Mouse (Mus musculus): ENCODE results near the gene Rtl10.
"Not testable (repeated sequence)": the region's sequence is repeated elsewhere in the genome, so short reads cannot be mapped to it uniquely, and the experiment has no call there.

Rtl10 gene

GRCm38 (mm10) chr16:18483839-18484238 is 14.9 kb upstream of the Rtl10 start:
- CTCF ChIA-PET, result no interaction called here

GRCm38 (mm10) chr16:18484386-18484785 is 14.3 kb upstream of the Rtl10 start:
- CTCF ChIA-PET, result no interaction called here

GRCm38 (mm10) chr16:18484794-18485435 is 13.8 kb upstream of the Rtl10 start:
- CTCF ChIA-PET, result no interaction called here

- CTCF ChIA-PET, result no interaction called here
Observed at GRCm38 (mm10) chr16:18486126-18486525, 12.6 kb upstream of the Rtl10 start.

GRCm38 (mm10) chr16:18490281-18490680 is 8.4 kb upstream of the Rtl10 start:
- CTCF ChIA-PET, result interaction anchor here (0.6 kb wide), 1 partner anchor 815 kb away, joined by 7 read pairs; no protein-coding TSS in a partner anchor

- CTCF ChIA-PET, result interaction anchor here (0.6 kb wide), 1 partner anchor 814 kb away, joined by 7 read pairs; no protein-coding TSS in a partner anchor
Observed at GRCm38 (mm10) chr16:18490894-18491293, 7.8 kb upstream of the Rtl10 start.

GRCm38 (mm10) chr16:18497865-18498515 is 711 bp upstream of the Rtl10 start:
- CTCF ChIA-PET, result interaction anchor here (0.6 kb wide), 1 partner anchor 211 kb away, joined by 3 read pairs; no protein-coding TSS in a partner anchor

DNA sequence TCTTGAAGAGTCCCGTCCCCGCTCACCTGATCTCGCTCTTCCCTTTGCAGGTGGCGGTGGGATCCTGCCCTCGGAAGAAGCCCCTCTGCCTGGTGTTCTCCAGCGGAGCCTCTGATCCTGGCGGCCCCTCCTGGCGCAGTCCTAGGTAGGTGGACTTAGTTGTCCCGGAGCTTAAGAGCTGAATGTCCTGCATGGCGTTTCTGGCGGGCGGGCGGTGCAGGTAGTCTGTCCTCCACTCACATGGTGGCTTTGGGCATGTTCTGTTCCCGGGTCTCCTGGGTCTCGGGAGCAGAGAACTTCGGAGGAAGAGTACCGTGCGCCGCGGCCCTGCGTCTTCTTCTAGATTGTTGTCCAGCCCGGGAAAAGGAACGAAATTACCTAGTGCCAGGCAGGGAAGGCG is 295 bp downstream of the Rtl10 start:
- CTCF ChIA-PET, result interaction anchor here (1.0 kb wide), 1 partner anchor 152 kb away, joined by 3 read pairs; no protein-coding TSS in a partner anchor

GRCm38 (mm10) chr16:18501531-18501930 is 2.8 kb downstream of the Rtl10 start:
- CTCF ChIA-PET, result no interaction called here

DNA sequence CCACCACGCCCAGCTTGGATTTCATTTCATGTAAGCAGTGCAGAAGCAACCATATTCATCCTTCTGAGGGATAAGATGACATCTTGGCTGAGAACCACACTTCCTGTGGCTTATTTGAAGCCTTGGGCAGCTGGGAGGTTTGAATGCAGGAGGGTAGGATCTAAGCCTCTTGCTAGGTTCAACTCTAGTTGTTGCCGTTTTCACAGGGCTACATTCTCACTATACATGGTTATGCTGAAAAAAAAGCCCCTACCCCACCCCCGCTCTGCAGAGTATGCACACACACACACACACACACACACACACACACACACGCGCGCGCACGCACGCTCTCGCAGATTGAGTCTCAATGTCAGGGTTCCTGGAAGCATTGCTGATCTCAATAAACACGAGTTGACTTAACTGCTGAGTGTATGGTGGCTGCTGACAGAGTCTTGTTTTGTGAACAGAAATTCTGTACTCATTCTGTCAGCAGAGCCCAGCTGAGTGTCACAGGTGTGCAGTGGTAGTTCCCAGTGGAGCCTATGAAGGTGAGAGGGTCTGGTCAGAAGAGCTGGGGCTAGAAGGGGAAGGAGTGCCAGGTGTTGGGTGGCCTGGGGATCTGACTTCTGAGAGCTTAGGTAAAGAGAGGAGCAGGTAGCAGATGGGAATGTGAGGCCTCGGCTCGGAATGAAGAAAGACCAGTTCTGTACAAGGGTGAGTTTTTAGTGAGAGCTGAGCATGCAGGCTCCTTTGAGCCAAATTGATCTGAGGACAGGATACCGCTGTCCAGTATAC is 5.1 kb downstream of the Rtl10 start:
- CTCF ChIA-PET, result no interaction called here

- CTCF ChIA-PET, result interaction anchor here (0.6 kb wide), 1 partner anchor 386 kb away, joined by 3 read pairs; no protein-coding TSS in a partner anchor
Observed at GRCm38 (mm10) chr16:18506524-18507199, 8.0 kb downstream of the Rtl10 start.

DNA sequence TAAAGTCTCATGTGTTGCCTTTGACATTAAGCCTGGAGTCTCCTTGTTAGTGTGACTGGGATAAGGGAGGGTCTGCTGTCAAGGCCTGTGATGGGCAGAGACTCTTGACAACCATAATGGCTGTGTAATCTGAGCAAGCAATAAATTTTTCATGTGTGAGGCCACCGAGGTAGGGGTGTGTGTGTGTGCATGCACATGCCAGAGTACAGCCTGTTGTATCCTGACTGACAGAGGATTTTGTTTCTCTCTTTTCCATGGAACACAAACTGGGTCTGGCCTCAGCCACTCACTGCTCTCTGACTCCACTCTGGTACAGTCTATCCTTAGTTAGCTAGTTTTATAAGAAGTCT is 8.5 kb downstream of the Rtl10 start:
- CTCF ChIA-PET, result interaction anchor here (0.6 kb wide), 1 partner anchor 386 kb away, joined by 3 read pairs; no protein-coding TSS in a partner anchor

DNA sequence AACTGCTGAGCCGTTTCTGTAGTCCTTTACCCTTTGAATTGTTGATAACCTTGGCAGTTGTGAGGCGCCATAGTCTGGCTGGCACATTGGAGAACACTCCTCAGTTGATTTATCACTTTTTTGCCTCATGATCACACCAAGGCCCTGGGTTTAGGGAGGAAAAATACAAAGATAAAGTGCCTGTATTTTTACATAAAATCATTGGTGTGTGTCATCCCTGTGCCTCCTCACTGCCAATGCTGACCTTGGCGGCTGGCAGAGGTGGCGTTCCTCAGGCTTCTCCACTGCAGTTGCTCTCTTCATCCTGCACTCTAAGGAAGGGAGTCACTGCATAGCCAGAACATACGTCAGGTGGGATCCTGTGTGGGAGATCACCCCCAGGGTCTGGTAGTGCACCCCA is 13.0 kb downstream of the Rtl10 start:
- CTCF ChIA-PET, result no interaction called here

- CTCF ChIA-PET, result no interaction called here
Observed at GRCm38 (mm10) chr16:18513508-18513907, 14.8 kb downstream of the Rtl10 start.

DNA sequence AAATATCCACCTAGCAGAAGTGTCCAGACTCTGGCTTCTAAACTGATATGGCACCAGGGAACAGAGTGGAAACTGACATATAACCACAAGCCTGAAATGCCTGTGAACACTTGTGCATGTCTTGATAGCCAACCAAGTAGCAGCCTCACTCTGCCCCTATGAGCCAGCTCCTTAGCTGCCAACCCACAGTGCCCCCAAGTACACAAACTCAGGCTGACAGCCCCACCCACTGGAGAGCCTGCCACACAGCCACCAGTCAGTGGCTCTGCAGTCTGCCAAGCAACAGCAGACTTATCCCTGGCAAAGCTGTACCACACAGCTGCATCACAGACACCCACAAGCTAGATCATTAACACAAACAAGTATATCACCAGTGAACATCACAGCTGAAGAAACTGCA is 19.4 kb downstream of the Rtl10 start:
- CTCF ChIA-PET, result no interaction called here

GRCm38 (mm10) chr16:18523563-18524245 is 25.0 kb downstream of the Rtl10 start:
- CTCF ChIA-PET, result no interaction called here

DNA sequence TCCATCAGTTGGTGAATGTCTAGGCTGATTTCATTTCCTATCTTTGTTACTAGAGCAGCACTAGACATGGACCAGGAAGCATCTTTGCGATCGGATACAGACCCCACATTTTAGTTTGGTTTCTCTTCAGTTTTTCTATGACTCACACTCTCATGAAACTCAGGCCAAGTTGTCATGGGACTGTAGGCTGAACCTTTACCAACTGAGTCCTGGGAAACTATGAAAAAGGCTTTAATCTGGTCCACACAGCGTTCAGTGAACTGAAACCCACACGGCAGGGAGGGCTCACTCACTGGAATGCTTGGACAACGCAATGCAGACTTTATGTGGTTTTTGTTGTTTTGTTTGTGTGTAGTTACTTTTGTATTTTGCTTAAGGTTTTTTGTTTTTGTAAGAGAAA is 30.0 kb downstream of the Rtl10 start:
- CTCF ChIA-PET, result no interaction called here

GRCm38 (mm10) chr16:18533061-18533460 is 34.4 kb downstream of the Rtl10 start:
- CTCF ChIA-PET, result not testable (repeated sequence)

- CTCF ChIA-PET, result no interaction called here
Observed at GRCm38 (mm10) chr16:18537407-18537990, 38.8 kb downstream of the Rtl10 start.

DNA sequence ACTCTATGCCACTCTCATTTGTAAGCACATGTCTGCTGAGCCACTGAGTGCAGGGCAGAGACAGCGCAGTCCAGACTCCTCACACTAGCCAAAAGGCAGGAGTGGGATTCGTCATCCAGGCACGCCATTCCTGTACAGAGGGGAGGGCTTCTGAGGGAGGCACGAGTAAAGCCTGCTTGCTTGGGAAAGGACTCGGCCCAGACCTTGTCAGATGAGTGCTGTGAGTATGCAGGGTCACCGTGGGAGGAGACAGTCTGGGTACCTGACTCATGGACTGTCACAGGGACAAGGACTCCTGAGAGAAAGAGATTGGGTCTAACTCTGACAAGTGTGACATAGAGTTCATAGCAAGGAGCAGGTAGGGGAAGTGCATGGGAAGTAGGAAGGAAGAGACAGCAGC is 40.6 kb downstream of the Rtl10 start:
- CTCF ChIA-PET, result no interaction called here
